Mouse (Mus musculus): ENCODE data around the gene Iqschfp.

Iqschfp gene

DNA sequence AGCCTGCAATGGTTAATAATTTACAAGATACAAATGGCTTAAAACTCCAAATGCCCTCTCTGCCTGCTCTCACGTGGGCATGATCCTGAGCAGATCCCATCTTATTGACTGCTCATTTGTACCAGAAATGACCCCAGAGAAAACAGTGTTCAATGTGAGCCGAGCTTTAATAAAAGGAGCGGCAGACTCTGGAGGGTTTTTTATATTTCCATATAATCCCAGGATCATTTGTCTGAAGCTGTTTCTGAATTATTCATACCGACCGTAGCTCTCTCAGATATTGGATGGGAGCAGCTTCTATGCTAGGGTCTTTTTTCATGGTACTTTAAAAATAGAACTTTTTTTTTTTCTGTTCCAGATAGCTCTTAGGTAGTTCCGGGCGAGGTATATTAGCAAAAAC is 67.6 kb downstream of the Iqschfp start:
- no peak for DNase-seq

DNA sequence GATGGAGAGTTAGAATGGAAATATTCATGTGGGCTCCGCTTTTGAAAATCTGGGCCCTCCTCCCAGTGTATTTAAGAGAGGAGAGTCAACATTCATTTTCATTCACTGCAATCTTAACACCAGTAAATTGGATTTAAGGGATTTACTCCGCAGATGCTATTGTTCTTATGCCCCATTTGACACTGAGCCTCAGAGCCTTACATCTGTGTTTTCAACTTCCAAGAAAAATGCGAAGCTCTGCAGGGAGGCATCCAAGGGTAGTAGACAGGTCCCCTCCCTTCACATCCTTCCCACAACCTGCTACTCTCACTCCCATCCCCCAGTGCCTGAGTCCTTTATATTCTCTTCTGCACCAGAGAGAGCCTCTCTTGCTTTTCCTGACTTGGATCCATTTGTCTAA is 68.1 kb downstream of the Iqschfp start:
- no peak for DNase-seq

DNA sequence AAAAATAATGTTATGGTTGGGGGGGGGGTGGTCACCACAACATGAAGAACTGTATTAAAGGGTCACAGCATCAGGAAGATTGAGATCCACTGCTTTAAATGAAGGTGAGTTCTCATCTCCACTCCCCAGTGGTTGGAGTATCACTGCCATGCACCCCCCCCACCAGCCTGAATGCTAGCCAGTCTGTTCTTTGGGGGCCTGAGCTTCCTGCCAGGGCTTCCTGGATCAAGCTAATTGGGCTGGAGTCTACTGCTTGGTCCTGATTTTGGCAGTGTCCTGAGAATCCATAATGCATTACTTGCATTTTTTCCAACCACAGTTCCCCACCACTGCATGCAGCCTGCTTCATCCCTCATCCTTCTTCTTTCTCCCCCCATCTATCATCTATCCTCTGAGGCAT is 68.7 kb downstream of the Iqschfp start:
- no peak for DNase-seq

DNA sequence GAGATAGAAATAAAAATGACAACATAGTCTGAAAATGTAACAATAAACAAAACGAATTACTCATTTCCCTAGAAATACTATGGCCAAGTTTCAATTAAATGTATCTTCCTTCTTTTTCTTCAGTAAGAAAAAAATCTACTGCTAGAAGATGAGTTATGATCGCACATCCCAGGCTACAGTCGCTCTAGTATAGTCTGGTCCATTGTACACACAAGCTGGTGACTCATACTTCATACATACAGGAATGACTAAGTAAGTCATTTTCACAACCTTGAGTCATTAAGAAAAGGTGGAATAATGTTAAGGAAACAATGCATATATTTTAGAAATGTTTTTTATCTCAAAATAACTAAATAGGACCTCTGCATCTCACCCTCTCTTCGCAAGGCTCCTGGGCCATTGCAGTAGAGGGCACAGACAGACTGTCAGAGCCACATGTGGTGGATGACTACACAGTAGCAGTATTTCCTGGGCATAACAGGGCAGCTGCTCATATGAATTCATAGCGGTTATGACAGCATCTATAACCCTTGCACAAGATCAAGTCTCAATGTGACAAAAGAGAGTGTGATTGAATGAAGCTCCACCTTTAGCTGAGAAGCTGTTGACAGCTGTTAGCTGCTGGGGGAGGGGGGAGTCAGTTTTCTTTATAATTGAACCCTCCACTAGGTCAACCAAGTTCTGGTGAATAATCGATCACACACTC is 70.1 kb downstream of the Iqschfp start:
- no peak for DNase-seq

DNA sequence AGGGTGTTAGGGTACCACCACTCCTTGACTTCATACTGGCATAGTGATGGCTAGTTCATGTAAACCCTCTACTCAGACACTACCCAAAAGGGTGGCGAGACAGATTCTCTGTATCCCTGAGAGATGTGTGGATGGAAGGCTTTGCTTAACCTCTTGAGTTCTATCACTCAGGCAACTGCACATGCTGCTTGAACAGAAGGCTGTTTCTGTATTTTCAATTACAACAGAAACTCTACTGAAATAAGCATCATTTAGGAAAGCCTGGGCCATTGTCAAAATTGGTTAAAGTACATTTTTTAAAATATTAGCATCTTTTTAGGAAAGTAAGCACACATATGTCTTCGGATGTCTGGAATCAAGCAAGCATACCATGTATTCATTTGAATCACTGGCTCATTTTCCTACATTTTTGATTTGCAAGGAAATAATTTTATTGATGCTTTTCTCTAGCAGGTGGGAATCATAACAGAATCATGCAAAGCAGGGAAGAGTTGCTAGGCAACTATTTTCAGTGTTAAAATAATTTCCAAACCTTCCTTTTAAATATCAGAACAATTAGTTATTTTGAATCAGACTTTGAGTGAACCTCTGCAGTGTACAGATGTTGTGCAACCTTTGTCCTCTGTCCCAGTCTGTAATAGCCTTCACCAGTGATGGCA is 82.4 kb downstream of the Iqschfp start:
- no peak for DNase-seq

DNA sequence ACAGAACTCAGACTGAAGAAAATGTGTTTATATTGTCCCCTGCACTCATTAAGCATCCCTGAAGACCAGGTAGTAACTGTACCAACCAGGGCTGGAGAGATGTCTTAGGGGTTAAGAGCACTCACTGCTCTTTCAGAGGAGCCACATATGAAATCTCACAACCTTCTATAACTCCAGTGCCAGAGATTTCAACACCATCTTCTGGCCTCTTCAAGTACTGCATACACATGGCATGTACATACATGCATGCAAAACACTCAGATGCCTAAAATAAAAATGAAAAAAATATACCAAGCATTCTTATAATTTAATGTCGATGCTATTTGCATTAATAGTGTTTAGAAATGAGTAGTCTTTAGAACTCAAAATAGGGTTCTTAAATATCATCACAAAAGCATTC is 88.0 kb downstream of the Iqschfp start:
- DNase-seq = no peak

DNA sequence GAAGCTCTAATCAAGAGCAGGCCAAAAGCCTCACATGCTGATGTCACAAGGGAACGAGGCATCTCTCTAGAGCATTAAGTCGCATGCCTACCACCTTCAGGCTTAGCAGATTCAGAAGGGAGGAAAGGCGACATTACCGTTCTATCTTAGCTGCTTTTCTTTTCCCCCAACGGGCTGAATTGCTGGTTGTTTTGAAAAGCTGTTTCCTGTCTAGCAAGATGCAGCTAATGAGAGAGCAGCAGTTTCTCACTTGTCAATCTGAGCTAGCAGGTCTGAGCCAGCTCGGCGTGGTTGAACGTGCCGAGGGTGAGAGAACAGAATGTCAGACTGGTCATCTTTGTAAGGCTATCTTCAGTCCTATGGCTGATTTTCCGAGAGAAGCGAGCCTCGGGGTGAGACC is 91.3 kb downstream of the Iqschfp start:
- DNase-seq = no peak

DNA sequence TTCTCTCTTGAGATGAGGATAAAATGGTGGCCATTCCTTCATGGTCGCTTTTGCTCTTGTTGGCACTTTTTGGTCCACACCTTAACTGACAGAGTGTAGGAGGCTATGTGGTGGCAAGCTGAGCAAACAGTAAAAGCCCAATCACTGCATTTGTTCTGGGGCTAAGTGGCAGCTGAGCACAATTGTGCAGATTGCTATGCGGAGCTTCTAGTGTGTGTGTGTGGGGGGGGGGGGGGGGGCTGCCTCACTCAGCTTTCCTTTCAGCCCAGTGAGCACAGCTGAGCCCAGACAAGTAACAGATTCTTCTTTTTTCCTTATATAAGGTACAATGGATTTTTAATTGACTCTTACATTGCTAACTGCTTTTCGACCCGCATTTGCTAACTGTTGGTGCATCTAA is 110.4 kb downstream of the Iqschfp start:
- no peak for DNase-seq

DNA sequence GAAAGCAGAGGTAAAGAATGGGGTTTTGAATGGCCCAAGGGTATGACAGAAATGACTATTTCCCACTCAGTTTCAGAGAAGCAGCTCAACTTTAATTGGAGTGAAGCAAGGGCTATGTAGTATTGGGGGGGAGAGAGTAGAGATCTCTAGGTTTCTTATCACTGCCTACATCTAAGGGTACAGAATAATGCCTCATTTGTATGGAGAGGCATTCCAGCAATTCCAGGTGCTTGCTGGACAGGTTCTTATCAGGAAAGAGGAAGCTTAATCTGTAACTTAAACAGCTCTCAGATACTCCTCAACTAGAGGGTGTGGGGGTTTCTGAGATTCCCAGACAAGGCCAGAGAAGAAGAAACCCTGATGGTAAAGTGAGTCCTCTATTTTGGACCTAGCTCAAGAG is 120.3 kb downstream of the Iqschfp start:
- DNase-seq = no peak

DNA sequence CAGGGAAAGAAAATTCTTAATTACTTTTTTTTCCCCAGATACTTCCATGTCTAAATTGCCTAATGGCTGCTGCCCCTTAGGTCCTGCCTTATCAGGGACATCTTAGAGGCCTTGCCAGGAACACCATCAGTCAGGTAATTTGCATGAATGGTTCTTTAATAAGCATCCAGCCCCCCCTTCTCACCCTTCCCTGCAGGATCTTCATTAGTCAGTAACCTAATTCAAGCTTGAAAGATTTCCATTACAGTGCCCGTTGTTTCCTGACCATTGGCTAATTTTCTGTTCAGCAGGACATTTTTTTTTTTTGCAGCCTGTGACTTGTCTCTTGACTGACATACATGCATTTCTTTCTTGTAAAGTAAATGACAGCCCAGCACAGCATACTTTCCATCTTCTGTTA is 123.8 kb downstream of the Iqschfp start:
- DNase-seq = no peak

DNA sequence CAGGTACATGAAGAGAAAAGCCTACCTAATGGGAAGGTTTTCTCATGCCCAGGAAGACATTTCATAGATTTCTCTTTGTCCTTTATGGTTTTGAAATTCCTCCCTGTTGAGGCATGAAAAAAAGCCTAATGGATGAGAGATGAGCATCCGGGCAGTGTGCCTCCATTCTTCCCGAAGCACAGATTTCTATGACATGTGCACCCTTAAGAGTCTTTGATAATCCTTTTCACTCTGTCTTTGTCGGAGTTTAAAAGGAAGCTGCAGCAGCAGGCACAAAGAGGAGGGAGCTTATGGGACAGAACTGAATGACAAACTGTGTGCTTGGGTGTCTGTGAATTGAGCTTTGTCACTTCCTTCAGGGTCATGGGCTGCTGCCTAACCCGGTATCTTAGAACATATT is 127.4 kb downstream of the Iqschfp start:
- DNase-seq = no peak

DNA sequence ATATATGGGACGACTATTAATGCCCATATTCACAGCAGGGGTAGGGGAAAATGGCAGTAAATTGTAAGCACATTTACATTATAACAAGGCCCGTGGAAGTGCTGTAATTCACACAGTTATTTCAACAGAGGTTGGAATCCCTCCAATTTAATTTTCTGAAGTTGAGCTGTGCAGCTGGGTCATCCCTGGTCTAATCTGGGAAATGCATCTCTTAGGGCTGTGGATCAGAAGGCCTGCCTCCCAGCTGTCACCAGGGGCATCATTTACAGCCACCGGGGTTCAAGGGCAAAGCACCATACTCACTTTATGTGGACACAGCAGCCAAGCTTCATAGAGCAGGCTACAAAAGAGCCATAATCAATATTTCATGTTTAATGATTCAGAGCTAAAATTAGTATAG is 144.1 kb downstream of the Iqschfp start:
- no peak for DNase-seq

DNA sequence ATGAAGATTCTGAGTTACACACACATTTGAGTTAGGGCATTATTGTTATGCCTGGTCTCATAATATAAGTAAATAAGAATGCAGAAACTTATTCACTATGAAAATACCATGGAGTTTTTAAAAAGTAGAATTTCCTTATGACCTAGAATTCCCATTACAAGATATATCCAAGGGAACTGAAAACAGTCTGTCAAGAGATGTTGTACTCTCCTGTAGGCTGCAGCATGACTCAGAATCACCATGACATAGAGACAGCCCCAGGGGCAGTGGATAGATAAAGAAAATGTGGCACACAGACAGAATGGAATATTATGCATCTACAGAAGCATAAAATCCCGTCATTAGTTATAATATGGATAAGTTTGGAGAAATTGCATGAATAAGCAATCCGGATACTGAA is 150.9 kb downstream of the Iqschfp start:
- DNase-seq = no peak

DNA sequence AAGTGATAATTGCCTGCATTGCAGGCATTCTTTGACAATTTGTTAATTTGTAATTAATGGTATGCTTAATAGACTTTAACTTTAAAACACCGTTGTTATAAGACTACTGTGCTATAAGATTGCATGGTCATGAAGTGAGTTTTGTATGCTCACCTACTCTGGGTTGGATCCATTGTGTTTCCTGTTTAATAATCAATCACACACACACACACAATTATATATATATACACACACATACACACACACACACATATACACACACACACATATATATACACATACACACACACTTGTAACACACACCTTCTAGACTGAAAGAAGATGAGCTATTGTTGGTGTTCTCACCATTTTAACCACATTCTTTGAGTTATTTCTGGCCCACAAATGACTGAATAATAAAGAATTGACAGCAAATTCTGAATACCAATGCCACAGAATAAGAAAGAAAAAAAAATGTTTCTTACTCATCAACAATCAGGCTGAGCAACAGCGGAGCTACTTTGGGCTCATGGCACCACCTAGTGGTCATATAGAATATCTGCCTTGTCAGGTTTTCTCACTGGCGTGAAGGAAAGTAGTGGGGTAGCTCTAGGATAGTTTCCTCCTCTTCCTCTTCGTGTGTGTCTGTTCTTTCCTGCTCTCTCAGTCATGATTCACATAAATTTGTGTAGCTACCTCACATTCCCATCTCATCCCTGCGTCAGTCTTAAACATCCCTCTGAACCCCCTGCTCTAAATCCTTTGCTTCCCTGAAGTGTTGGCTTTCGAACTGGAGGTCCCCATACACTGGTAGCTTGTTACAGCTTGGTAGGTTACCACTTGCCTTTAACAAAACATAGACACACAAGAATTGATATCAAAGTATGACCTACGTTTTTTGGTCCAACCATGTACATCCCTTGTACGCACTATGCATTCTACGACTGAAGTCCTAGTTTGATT is 153.7 kb downstream of the Iqschfp start:
- peak; percentile 13 to 35 for DNase-seq

DNA sequence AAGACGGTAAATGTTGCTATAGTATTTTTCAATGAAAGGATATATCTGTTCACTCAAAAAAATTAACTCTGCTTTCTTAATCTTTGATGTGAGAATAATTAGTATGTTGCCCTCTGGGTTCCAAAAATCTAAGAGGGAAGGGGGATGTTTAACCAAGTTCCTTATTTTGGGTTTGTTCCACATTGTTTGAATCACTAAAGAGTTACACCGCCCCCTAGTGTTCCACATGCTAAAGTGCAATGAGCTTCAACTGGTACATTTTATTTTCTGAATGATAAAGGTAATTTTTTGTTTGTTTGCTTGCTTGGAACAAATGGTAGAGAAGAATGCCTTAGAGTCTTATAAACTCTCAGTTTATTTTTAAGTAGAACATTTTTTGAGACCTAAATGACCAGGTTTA is 161.5 kb downstream of the Iqschfp start:
- no peak for DNase-seq

DNA sequence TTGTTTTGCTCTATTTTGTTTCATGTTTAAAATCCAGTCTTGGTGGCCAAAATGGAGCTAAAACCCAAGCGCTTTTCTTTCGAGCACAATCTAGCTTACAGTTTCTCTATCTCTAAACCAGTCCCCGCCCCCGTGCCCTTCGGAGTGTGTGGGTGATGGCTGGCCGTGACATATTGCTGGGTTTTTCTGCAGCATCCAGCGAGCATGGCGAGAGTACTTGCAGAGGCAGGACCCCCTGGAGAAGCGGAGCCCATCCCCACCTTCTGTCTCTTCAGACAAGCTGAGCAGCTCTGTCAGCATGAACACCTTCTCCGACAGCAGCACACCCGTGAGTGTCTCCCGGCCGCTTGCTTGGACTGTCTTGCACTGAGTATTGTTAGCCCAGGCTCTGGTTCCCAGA is 163.0 kb downstream of the Iqschfp start:
- DNase-seq = no peak

DNA sequence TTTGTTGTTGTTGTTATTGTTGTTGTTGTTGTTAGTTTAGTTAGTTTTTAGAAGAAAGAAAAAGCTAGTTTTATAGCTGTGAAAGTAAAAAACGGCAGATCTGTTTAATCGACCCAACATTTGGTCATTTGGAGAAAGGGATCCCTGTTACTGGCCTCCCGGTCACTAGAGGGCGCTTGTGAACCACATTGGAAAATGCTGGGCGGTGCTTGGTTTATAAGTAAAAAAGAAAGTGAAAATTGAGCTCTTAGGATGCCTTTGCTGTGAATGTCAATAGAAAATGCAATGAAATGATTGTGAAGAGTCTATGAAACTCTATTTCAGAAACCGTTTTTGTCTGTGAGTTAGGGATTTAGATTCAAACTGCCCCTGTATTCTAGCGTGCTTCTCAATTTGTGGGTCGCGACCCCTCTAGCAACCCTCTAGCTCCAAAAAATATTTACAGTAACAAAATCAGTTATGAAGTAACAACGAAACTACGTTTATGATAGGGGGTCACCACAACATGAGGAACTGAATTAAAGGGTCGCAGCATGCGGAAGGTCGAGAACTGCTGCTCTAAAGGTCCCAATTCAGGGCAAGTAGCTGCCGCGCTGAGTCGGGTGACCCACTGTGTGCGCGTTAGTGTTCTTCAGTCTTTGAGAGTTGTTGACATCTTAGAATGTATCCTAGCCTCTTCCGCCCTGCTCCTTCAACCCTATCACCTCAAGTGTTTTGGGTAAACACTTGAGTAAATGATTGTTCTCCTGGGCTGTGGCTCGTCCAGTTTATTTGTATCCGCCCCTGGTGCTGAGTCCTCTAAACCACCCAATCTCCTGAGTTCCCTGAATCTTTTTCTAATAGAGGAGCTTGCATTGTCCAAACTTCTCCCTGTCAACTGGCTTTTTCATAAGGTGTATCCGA is 164.6 kb downstream of the Iqschfp start:
- DNase-seq = peak; percentile 63 to 88

DNA sequence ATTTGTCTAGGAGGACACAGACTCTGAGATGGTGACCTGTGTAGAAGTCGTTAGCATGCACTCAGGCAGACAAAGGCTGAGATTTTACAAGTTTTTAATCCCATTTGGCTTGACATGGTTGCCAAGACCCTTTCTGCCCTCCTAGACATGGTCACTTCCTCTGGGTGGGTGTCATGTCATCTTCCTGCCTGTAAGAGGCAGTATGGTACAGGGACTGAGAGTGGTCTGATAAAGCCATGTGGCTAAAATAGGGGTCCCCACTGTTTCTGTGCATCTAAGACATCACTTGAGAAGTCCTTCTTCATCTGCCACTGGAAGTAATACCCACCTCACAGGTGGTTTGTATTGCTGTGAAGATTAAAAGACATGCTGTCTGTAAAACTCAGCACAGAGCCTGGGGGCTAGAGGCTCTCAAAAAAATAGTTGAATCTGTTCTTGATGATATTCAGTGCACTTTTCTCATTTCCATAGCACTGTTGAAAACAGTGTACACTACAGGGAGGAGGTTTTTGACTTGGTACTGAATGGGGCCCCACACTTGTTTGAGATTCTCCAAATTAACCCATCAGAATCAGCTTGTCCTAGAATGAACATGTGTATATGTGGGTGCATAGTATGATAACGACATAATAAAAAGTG is 167.2 kb downstream of the Iqschfp start:
- DNase-seq = peak; percentile 20 to 38

DNA sequence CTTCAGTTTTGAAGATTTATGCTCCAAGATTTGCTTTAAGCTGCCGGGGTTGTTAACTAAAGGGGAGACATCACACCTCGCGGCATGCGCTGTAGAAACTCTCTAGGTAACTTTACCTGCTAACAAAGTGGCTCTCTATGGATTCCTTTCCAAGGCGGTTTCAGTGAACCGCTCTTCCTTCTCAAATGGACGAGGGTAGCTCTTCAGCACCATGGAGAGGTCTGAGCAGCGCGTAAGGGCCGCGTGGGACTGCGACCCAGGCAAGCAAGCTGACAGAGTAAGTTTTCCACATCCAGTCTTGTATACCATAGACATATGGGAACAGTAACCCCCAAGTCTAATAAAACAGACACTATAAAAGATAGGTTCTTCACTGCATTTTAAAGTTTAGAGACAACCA is 172.7 kb downstream of the Iqschfp start, which contains the start of gene Schip1:
Gene Schip1 (plus strand): TSS at position 72 of the 400 bp plus-strand sequence.
- peak; percentile 26 to 53 for DNase-seq

DNA sequence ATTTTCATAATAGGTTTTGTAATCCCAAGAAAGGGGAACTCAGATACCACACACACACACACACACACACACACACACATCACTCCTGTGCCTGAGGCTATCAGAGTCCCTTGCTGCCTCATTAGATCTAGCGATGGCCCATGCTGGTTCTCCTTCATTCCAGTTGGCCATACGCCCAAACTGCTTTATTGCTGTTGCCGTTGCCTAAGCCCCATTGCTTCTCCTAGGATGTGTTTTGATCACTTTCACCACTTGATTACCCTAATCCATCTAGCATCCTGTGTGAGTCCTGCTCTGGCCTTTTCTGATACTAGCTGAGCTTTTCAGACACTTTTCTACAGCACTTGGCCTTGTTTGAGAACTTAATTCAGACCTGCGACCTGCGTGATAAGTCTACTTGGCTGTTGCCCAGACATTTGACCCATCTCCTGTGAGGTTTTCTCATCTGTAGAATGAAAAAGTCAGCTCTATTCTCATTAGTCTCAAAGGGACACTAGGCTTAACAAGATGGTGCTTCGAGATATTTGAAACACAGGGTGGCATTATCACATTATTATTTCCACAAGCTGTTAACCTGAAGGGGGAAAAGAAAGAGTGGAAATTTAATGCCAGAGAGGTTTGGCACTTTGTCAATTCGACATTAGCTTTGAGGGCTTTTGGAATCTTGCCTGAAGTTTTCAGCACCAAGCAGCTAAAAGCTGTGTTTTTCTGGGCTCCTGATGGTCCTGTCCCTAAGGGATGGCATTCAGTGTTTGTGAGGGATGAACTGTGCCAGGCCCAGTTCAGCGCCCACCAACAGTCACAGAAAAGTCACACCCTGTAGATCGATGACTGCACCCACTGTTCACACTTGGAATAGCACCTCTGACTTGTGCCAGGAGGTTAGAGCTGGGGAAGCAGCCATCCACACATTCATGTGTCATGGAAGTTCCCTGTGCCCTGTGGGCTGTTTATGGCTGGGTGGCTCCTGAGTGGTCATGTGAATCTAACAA is 179.7 kb downstream of the Iqschfp start:
- DNase-seq = no peak

DNA sequence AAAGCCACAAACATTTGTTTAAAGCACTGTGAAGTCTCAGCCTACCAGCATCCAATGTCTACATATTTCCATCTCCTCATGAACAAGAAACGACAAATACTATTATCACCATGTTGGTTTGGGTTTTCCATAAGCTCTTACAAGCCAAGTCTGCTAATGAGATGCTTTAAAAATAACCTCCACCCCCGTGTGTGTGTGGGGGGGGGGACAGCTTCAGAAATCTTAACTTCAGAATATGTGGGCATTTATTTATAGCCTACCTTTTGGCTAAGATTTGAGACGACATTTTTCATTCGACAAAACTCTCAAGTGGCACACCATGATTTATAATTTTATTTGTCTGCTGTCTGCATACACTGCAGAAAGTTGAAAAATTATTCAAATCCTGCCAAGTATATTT is 185.4 kb downstream of the Iqschfp start:
- DNase-seq = no peak

Measured in kidney, adult 8-10 months (tissue).